ENCODE assay signal across 23 mouse cellular contexts in genomic region chr10:12985028-12985427, GRCm38 (mm10). TPM values are rescaled to one million over a fixed set of nuclear protein-coding genes. Genes with fewer than 3 reads are reported as not detected.
DNase-seq lines count a peak whose midpoint lies in the region; ATAC-seq and TF ChIP-seq lines count a peak whose summit lies in the region.
"Had no signal": no experiment of that assay in that cellular context is flagged by ENCODE, and none has a peak within 500 bp of the region (broad histone marks: within the 10 kb centered on the region; RNA-seq: fewer than 3 reads in every experiment).

No protein-coding gene starts in this region.

- 84% methylated on average over 3 of the region's 3 CpGs for WGBS in heart, embryonic 10.5 days
- WGBS in heart, adult 2 months = 84% methylated on average over 3 of the region's 3 CpGs
- 70% methylated on average over 3 of the region's 3 CpGs for WGBS in heart, embryonic 12.5 days

- intact Hi-C loops in heart, adult 2 months (cut with DNase I) = loop anchor here (5.0 kb wide), 1 partner anchor 113 kb away; no protein-coding TSS in a partner anchor

- ATAC-seq in heart, embryonic 12.5 days (ENCODE audit: insufficient number of reproducible peaks, low FRiP score) = no peak
- ATAC-seq: activated CD4-positive, CD25-positive, alpha-beta regulatory T cell, adult 4 months; forebrain, embryonic 14.5 days; forebrain, postnatal 0 days; hindbrain, embryonic 16.5 days; intestine, postnatal 0 days had no signal

- no peak for TF ChIP-seq EP300 in heart, adult 2 months (IDR thresholded peaks at IDR 0.05; ENCODE audit: insufficient read depth, low read depth, low read length)
- TF ChIP-seq EP300 in MEL (IDR thresholded peaks at IDR 0.05; ENCODE audit: low read depth in 1 of 2, low read length in 2 of 2) = peak in 1 of 2 experiments; percentile 26; a peak in 1 of 4 replicates

- no peaks in the 10 kb centered on the region for H3K79me2 ChIP-seq in heart, adult 2 months (replicated peaks; ENCODE audit: control insufficient read depth, insufficient read depth, low read length)
- H3K79me2 ChIP-seq in MEL (ENCODE audit: control insufficient read depth, insufficient read depth, low read length, poor library complexity) = no peaks in the 10 kb centered on the region

- no peak overlapping the region for H3K4me3 ChIP-seq in heart, embryonic 10.5 days
- H3K4me3 ChIP-seq in heart, adult 2 months = no peak overlapping the region
- no peak overlapping the region for H3K4me3 ChIP-seq in MEL (ENCODE audit: control insufficient read depth in 1 of 2, insufficient read depth in 1 of 2, low read depth in 2 of 2, low read length in 2 of 2)
- H3K4me3 ChIP-seq in heart, embryonic 12.5 days = no peak overlapping the region
- H3K4me3 ChIP-seq: embryonic facial prominence, embryonic 12.5 days; embryonic facial prominence, embryonic 15.5 days; gastrocnemius, adult 2 months; hindbrain, embryonic 12.5 days had no signal

- no peak overlapping the region for H3K9ac ChIP-seq in heart, adult 2 months (ENCODE audit: low read depth, low read length)
- H3K9ac ChIP-seq in MEL (ENCODE audit: control insufficient read depth, low read depth, low read length, poor library complexity, severe bottlenecking) = no peak overlapping the region; the same call in 1 of the 2 replicates
- no peak overlapping the region for H3K9ac ChIP-seq in heart, embryonic 12.5 days
- H3K9ac ChIP-seq: embryonic facial prominence, embryonic 12.5 days; embryonic facial prominence, embryonic 15.5 days; forebrain, postnatal 0 days; hindbrain, embryonic 12.5 days had no signal

- TF ChIP-seq CTCF in heart, adult 2 months (IDR thresholded peaks at IDR 0.05) = no peak
- TF ChIP-seq CTCF in MEL (IDR thresholded peaks at IDR 0.05 in 2 of 3, conservative IDR thresholded peaks at IDR 0.05 in 1 of 3; ENCODE audit: control insufficient read depth in 1 of 3, insufficient read depth in 1 of 3, low read depth in 2 of 3, low read length in 3 of 3, poor library complexity in 1 of 3, severe bottlenecking in 1 of 3) = no peak

- 0 out of 2 replicates have a peak overlapping the region, but pooled peaks have one; percentile 47 for H3K27ac ChIP-seq in heart, embryonic 10.5 days
- no peak overlapping the region for H3K27ac ChIP-seq in heart, adult 2 months
- H3K27ac ChIP-seq in MEL (ENCODE audit: control insufficient read depth, low read depth, low read length) = peak overlapping the region; percentile 96
- no peak overlapping the region for H3K27ac ChIP-seq in heart, embryonic 12.5 days (ENCODE audit: poor library complexity, severe bottlenecking)
- H3K27ac ChIP-seq: embryonic facial prominence, embryonic 12.5 days; embryonic facial prominence, embryonic 15.5 days; gastrocnemius, adult 2 months; hindbrain, embryonic 12.5 days had no signal

- DNase-seq in heart, embryonic 10.5 days (ENCODE audit: low spot score) = no peak
- DNase-seq in heart, adult 2 months = no peak
- DNase-seq in MEL (ENCODE audit: low read depth, low spot score) = peak; percentile 57
- peak; percentile 62 for DNase-seq in induced T-regulatory cell, adult 2 months (ENCODE audit: low read depth)
- no peak for DNase-seq in urinary bladder, postnatal 25 days (ENCODE audit: low spot score)
- DNase-seq in yolk sac, embryonic 10.5 days (ENCODE audit: low spot score) = no peak
- DNase-seq: adrenal gland, adult 8-10 months; adrenal gland, postnatal 25 days; cerebellum, adult 18-20 months; cerebellum, adult 9-10 months; forebrain, postnatal 0 days; gastrocnemius, adult 2 months; gastrocnemius, postnatal 25 days; kidney, adult 2 months had no signal

- TF ChIP-seq RAD21 in MEL (IDR thresholded peaks at IDR 0.05; ENCODE audit: low read depth, low read length) = no peak

- no peaks in the 10 kb centered on the region for H3K36me3 ChIP-seq in heart, embryonic 10.5 days
- H3K36me3 ChIP-seq in heart, adult 2 months (ENCODE audit: control insufficient read depth, insufficient read depth, low read length) = no peaks in the 10 kb centered on the region
- peaks cover 0 to 19% of the 10 kb centered on the region in 2 experiments; a peak in 2 of 4 replicates for H3K36me3 ChIP-seq in MEL (ENCODE audit: control insufficient read depth in 1 of 2, insufficient read depth in 2 of 2, low read length in 2 of 2)
- H3K36me3 ChIP-seq in heart, embryonic 12.5 days = no peaks in the 10 kb centered on the region
- H3K36me3 ChIP-seq: embryonic facial prominence, embryonic 12.5 days; embryonic facial prominence, embryonic 15.5 days; G1E; hindbrain, embryonic 12.5 days had no signal

- no peak overlapping the region for H3K4me2 ChIP-seq in heart, embryonic 12.5 days
- H3K4me2 ChIP-seq: embryonic facial prominence, embryonic 12.5 days; embryonic facial prominence, embryonic 15.5 days; hindbrain, embryonic 12.5 days had no signal

- no peak for TF ChIP-seq POLR2A in heart, adult 2 months (IDR thresholded peaks at IDR 0.05; ENCODE audit: insufficient read depth, low read depth, low read length)
- no peak for TF ChIP-seq POLR2A in MEL (IDR thresholded peaks at IDR 0.05; ENCODE audit: control insufficient read depth in 1 of 2, insufficient read depth in 1 of 2, low read depth in 1 of 2, low read length in 2 of 2, poor library complexity in 1 of 2)

- H3K27me3 ChIP-seq in heart, embryonic 10.5 days (ENCODE audit: insufficient read depth, poor library complexity, severe bottlenecking) = no peaks in the 10 kb centered on the region
- H3K27me3 ChIP-seq in heart, adult 2 months (ENCODE audit: control insufficient read depth, insufficient read depth, low read length) = no peaks in the 10 kb centered on the region
- H3K27me3 ChIP-seq in MEL (ENCODE audit: control insufficient read depth in 1 of 2, insufficient read depth in 2 of 2, low read length in 2 of 2) = no peaks in the 10 kb centered on the region
- H3K27me3 ChIP-seq in heart, embryonic 12.5 days (replicated peaks) = no peaks in the 10 kb centered on the region
- H3K27me3 ChIP-seq: embryonic facial prominence, embryonic 12.5 days; embryonic facial prominence, embryonic 15.5 days; hindbrain, embryonic 12.5 days had no signal

- peaks cover 28% of the 10 kb centered on the region for H3K4me1 ChIP-seq in heart, embryonic 10.5 days
- peaks cover 2% of the 10 kb centered on the region; the same call in 1 of the 2 replicates for H3K4me1 ChIP-seq in heart, adult 2 months (ENCODE audit: control insufficient read depth, insufficient read depth, low read length)
- peaks cover 22 to 26% of the 10 kb centered on the region in 2 experiments for H3K4me1 ChIP-seq in MEL (ENCODE audit: control insufficient read depth in 1 of 2, insufficient read depth in 2 of 2, low read length in 2 of 2)
- peaks cover 15% of the 10 kb centered on the region; the same call in 1 of the 2 replicates for H3K4me1 ChIP-seq in heart, embryonic 12.5 days (replicated peaks)
- H3K4me1 ChIP-seq: embryonic facial prominence, embryonic 12.5 days; embryonic facial prominence, embryonic 15.5 days; hindbrain, embryonic 12.5 days had no signal

- H3K9me3 ChIP-seq in heart, embryonic 10.5 days = no peaks in the 10 kb centered on the region
- no peaks in the 10 kb centered on the region for H3K9me3 ChIP-seq in MEL (replicated peaks; ENCODE audit: insufficient read depth, low read length)
- no peaks in the 10 kb centered on the region for H3K9me3 ChIP-seq in heart, embryonic 12.5 days (replicated peaks)
- H3K9me3 ChIP-seq: embryonic facial prominence, embryonic 12.5 days; embryonic facial prominence, embryonic 15.5 days; G1E; hindbrain, embryonic 12.5 days had no signal

TF ChIP-seq in MEL, 35 proteins besides CTCF, POLR2A, EP300 and RAD21:
- TF ChIP-seq MYB (IDR thresholded peaks at IDR 0.05; ENCODE audit: low read depth, low read length) = no peak
- no peak for TF ChIP-seq CHD1 (IDR thresholded peaks at IDR 0.05; ENCODE audit: low read depth, low read length)
- TF ChIP-seq ETS1 (IDR thresholded peaks at IDR 0.05; ENCODE audit: low read depth, low read length) = peak; percentile 66

RNA-seq across cellular contexts. Expression of gene Sf3b5, which starts 20.1 kb away (rescaled TPM):
- polyA plus RNA-seq in heart, embryonic 10.5 days (2016; fragmentation: Nextera tagmentation; extraction: Ambion mirVana) = 39.0 and 42.9 TPM in 2 replicates
- 1 to 10 TPM; 6.6 to 7.4 TPM for total RNA-seq in heart, adult 2 months (2021)
- 9.9 and 14.8 TPM in 2 replicates for polyA plus RNA-seq in heart, adult 2 months (2012; rRNA removed)
- total RNA-seq in MEL (2012; rRNA removed) = 16.6 and 17.5 TPM in 2 replicates
- 10 to 100 TPM in 1 of 2 experiments, not detected in 1; 57.4 TPM for polyA plus RNA-seq in MEL (2012; ENCODE audit: insufficient read depth in 1 of 2, insufficient read length in 2 of 2, low read depth in 1 of 2, low replicate concordance in 2 of 2, missing spikeins in 1 of 2)
- 29.6 and 30.7 TPM in 2 replicates for polyA plus RNA-seq in heart, embryonic 12.5 days (2016; fragmentation: Nextera tagmentation; extraction: Ambion mirVana)

RNA-seq across cellular contexts. Expression of gene Stx11, which starts 20.9 kb away (rescaled TPM):
- polyA plus RNA-seq in heart, embryonic 10.5 days (2016; fragmentation: Nextera tagmentation; extraction: Ambion mirVana) = 5.3 and 6.0 TPM in 2 replicates
- 1 to 10 TPM; 2.7 to 4.0 TPM for total RNA-seq in heart, adult 2 months (2021)
- 1.7 and 2.2 TPM in 2 replicates for polyA plus RNA-seq in heart, adult 2 months (2012; rRNA removed)
- total RNA-seq in MEL (2012; rRNA removed) = 1.9 and 3.2 TPM in 2 replicates
- 1 to 10 TPM in 1 of 2 experiments, not detected in 1; 2.9 TPM for polyA plus RNA-seq in MEL (2012; ENCODE audit: insufficient read depth in 1 of 2, insufficient read length in 2 of 2, low read depth in 1 of 2, low replicate concordance in 2 of 2, missing spikeins in 1 of 2)
- 5.5 and 6.4 TPM in 2 replicates for polyA plus RNA-seq in heart, embryonic 12.5 days (2016; fragmentation: Nextera tagmentation; extraction: Ambion mirVana)

Comparison
In these comparisons a context has a peak if more than half of its experiments do, and no peak if none do; other contexts are left out.
1. H3K27ac ChIP-seq: peak in heart, embryonic 10.5 days (single experiment) and MEL (single experiment); none in heart, adult 2 months (single experiment) and heart, embryonic 12.5 days (single experiment).
2. DNase-seq: peak in MEL (single experiment) and induced T-regulatory cell, adult 2 months (single experiment); none in heart, embryonic 10.5 days (single experiment), heart, adult 2 months (0 of 2), urinary bladder, postnatal 25 days (single experiment) and yolk sac, embryonic 10.5 days (single experiment).